Mouse (Mus musculus) left cerebral cortex, adult 9 months (tissue): Measurements from ENCODE around the gene Rmnd5b.
A peak's percentile ranks its signal among the peaks of the same experiment; 100 is the strongest.
"Not testable (repeated sequence)": the region's sequence is repeated elsewhere in the genome, so short reads cannot be mapped to it uniquely, and the experiment has no call there.

Source experiments
- DNase-seq, 2 experiments: peaks; one replicate each; pipeline ENCODE4 v3.0.0; 2022; ENCODE audit warnings: low spot score in 2 of 2

The Rmnd5b gene

GRCm38 (mm10) chr11:51622971-51623491, 12.7 kb downstream of the Rmnd5b start:
- DNase-seq = peak; percentile 87 to 91

GRCm38 (mm10) chr11:51621776-51622175, 13.9 kb downstream of the Rmnd5b start:
- DNase-seq = no peak

GRCm38 (mm10) chr11:51620084-51620483, 15.6 kb downstream of the Rmnd5b start:
- DNase-seq = no peak

GRCm38 (mm10) chr11:51619409-51620060, 16.2 kb downstream of the Rmnd5b start, which contains the start of gene Nhp2:
Gene Nhp2, plus strand, starts transcription at chr11:51619735.
- peak; percentile 93 to 97 for DNase-seq

- no peak for DNase-seq
Observed at GRCm38 (mm10) chr11:51618894-51619408, 16.7 kb downstream of the Rmnd5b start.

- peak in 1 of 2 experiments; percentile 80 for DNase-seq
Observed at GRCm38 (mm10) chr11:51617693-51618092, 18.0 kb downstream of the Rmnd5b start.

- not testable (repeated sequence) for DNase-seq
Observed at GRCm38 (mm10) chr11:51616113-51616512, 19.6 kb downstream of the Rmnd5b start.

- DNase-seq = no peak
Observed at GRCm38 (mm10) chr11:51615601-51616000, 20.1 kb downstream of the Rmnd5b start.

- no peak for DNase-seq
Observed at GRCm38 (mm10) chr11:51615129-51615528, 20.6 kb downstream of the Rmnd5b start.

- no peak for DNase-seq
Observed at GRCm38 (mm10) chr11:51614256-51614655, 21.4 kb downstream of the Rmnd5b start.

- DNase-seq = not testable (repeated sequence)
Observed at GRCm38 (mm10) chr11:51609940-51610339, 25.8 kb downstream of the Rmnd5b start.

GRCm38 (mm10) chr11:51609266-51609909, 26.3 kb downstream of the Rmnd5b start:
- no peak for DNase-seq

GRCm38 (mm10) chr11:51607096-51607738, 28.5 kb downstream of the Rmnd5b start:
- DNase-seq = no peak

- DNase-seq = peak; percentile 93 to 99
Observed at GRCm38 (mm10) chr11:51606447-51607095, 29.1 kb downstream of the Rmnd5b start, which contains the start of gene Hnrnpab. Gene Hnrnpab, minus strand, starts transcription at chr11:51606847.

GRCm38 (mm10) chr11:51605602-51606446, 29.9 kb downstream of the Rmnd5b start:
- peak in 1 of 2 experiments; percentile 72 for DNase-seq

- no peak for DNase-seq
Observed at GRCm38 (mm10) chr11:51602253-51602652, 33.4 kb downstream of the Rmnd5b start.

GRCm38 (mm10) chr11:51597553-51597952, 38.1 kb downstream of the Rmnd5b start:
- no peak for DNase-seq

GRCm38 (mm10) chr11:51595459-51596083, 40.1 kb downstream of the Rmnd5b start:
- no peak for DNase-seq

GRCm38 (mm10) chr11:51594715-51595350, 40.9 kb downstream of the Rmnd5b start:
- DNase-seq = no peak

- no peak for DNase-seq
Observed at GRCm38 (mm10) chr11:51593849-51594248, 41.8 kb downstream of the Rmnd5b start.
